8 mouse cellular contexts compared by ENCODE assay signal in the genomic region with DNA sequence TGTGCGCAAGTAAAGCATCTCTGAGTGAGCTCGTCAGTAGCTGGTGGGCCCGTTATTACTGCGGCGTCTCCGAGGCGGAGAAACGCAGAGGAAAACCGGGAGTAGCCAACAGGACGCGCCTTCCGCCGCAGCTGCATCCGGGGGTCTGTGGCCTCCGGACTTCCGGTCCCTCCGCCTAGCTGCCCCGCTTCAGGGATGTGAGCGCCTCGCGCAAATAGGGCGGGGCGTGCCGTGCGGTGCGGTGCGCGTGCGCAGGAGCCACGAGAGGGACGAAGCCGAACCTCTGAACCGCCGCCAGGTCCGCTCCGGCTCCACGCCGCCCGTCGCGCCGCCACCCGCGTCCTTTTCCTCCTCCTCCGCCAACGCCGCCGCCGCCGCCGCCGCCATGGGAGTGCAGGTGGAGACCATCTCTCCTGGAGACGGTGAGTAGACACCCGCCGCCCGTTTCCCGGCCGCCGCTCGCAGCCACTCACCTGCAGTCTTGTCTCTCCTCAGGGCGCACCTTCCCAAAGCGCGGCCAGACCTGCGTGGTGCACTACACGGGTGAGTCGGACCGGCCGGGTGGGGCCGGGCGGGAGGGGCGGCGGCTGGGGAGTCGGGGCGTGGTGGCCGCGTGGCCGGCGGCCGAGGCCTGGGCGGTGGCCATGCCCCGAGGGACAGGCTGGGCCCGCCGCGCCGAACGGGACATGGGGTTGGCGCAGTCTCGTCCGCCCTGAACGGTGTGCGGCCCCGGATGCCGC. TPM values are rescaled to one million over a fixed set of nuclear protein-coding genes. Genes with fewer than 3 reads are reported as not detected.
DNase-seq lines count a peak whose midpoint lies in the region; ATAC-seq lines count a peak whose summit lies in the region.

TSS of gene Fkbp1a (plus strand) at position 161 of the 740 bp plus-strand sequence.

- peak; percentile 94 for ATAC-seq in embryonic facial prominence, embryonic 13.5 days (ENCODE audit: insufficient number of reproducible peaks, insufficient read depth, low FRiP score, low TSS enrichment, low read depth)
- ATAC-seq in kidney, embryonic 15.5 days (replicated peaks; ENCODE audit: low FRiP score), result peak; percentile 97
- ATAC-seq in monocyte, adult 5-6 weeks (replicated peaks; ENCODE audit: insufficient number of reproducible peaks, low FRiP score, low TSS enrichment, poor library complexity, severe bottlenecking), result peak; percentile 85

- H3K9me3 ChIP-seq in embryonic facial prominence, embryonic 13.5 days, result no peaks in the 10 kb centered on the region
- H3K9me3 ChIP-seq in heart, embryonic 10.5 days, result no peaks in the 10 kb centered on the region
- H3K9me3 ChIP-seq in kidney, embryonic 15.5 days (replicated peaks), result no peaks in the 10 kb centered on the region

- peak; percentile 95 for DNase-seq in 3134 (ENCODE audit: extremely low read depth, insufficient read length, low spot score)
- peak; percentile 99 for DNase-seq in adrenal gland, postnatal 36 days
- peak; percentile 97 for DNase-seq in heart, embryonic 10.5 days (ENCODE audit: low spot score)
- peak; percentile 95 for DNase-seq in liver
- peak; percentile 90 to 94 for DNase-seq in spleen, postnatal 4 days (ENCODE audit: low spot score in 2 of 2)

- no peaks in the 10 kb centered on the region for H3K27me3 ChIP-seq in embryonic facial prominence, embryonic 13.5 days
- no peaks in the 10 kb centered on the region for H3K27me3 ChIP-seq in heart, embryonic 10.5 days (ENCODE audit: insufficient read depth, poor library complexity, severe bottlenecking)
- no peaks in the 10 kb centered on the region for H3K27me3 ChIP-seq in kidney, embryonic 15.5 days

- H3K36me3 ChIP-seq in embryonic facial prominence, embryonic 13.5 days, result peaks cover 32% of the 10 kb centered on the region
- H3K36me3 ChIP-seq in heart, embryonic 10.5 days, result peaks cover 36% of the 10 kb centered on the region
- H3K36me3 ChIP-seq in kidney, embryonic 15.5 days, result peaks cover 31% of the 10 kb centered on the region

- peaks cover 31% of the 10 kb centered on the region for H3K4me1 ChIP-seq in embryonic facial prominence, embryonic 13.5 days
- peaks cover 33% of the 10 kb centered on the region for H3K4me1 ChIP-seq in heart, embryonic 10.5 days
- H3K4me1 ChIP-seq in kidney, embryonic 15.5 days, result peaks cover 47% of the 10 kb centered on the region

- peak within 1 kb of the TSS; percentile 98 for H3K4me3 ChIP-seq in embryonic facial prominence, embryonic 13.5 days
- peak within 1 kb of the TSS; percentile 98 for H3K4me3 ChIP-seq in heart, embryonic 10.5 days
- H3K4me3 ChIP-seq in kidney, embryonic 15.5 days (replicated peaks), result peak within 1 kb of the TSS; percentile 88

- WGBS in embryonic facial prominence, embryonic 13.5 days, result under 1% methylated on average over 70 of the region's 93 CpGs
- WGBS in heart, embryonic 10.5 days, result under 1% methylated on average over 86 of the region's 93 CpGs
- under 1% methylated on average over 85 of the region's 93 CpGs for WGBS in kidney, embryonic 15.5 days

- peak within 1 kb of the TSS; percentile 76 for H3K4me2 ChIP-seq in embryonic facial prominence, embryonic 13.5 days
- H3K4me2 ChIP-seq in kidney, embryonic 15.5 days, result peak within 1 kb of the TSS; percentile 67

- peak within 1 kb of the TSS; percentile 93 for H3K9ac ChIP-seq in embryonic facial prominence, embryonic 13.5 days
- H3K9ac ChIP-seq in kidney, embryonic 15.5 days, result peak within 1 kb of the TSS; percentile 95

- peak within 1 kb of the TSS; percentile 86 for H3K27ac ChIP-seq in embryonic facial prominence, embryonic 13.5 days
- peak within 1 kb of the TSS; percentile 99 for H3K27ac ChIP-seq in heart, embryonic 10.5 days
- H3K27ac ChIP-seq in kidney, embryonic 15.5 days, result peak within 1 kb of the TSS; percentile 97

RNA-seq across cellular contexts. Expression of gene Fkbp1a, which starts in this region (rescaled TPM):
- total RNA-seq in adrenal gland, postnatal 36 days (2021), result 100 to 1,000 TPM; 273 to 327 TPM
- 479 and 483 TPM in 2 replicates for polyA plus RNA-seq in embryonic facial prominence, embryonic 13.5 days (2015; fragmentation: Nextera tagmentation; extraction: Ambion mirVana)
- polyA plus RNA-seq in heart, embryonic 10.5 days (2016; fragmentation: Nextera tagmentation; extraction: Ambion mirVana), result 933 and 973 TPM in 2 replicates
- 707 and 718 TPM in 2 replicates for polyA plus RNA-seq in kidney, embryonic 15.5 days (2015; fragmentation: Nextera tagmentation; extraction: Ambion mirVana)
- total RNA-seq in monocyte, adult 5-6 weeks (2017), result 3.5 to 27.0 TPM (median 23.8 TPM) in 3 replicates

Comparison
In these comparisons a context has a peak if more than half of its experiments do, and no peak if none do; other contexts are left out.
1. Peak in every context shown above with its lines: DNase-seq, ATAC-seq, H3K4me3 ChIP-seq and H3K27ac ChIP-seq.